Mouse (Mus musculus) neural tube, embryonic 10.5 days (tissue): ENCODE measurements around the gene Plcd3.

Source experiments
- DNase-seq: peaks from one replicate; pipeline ENCODE4 v3.0.0-alpha.2; 2017; ENCODE audit warnings: low spot score; ENCODE audit errors: extremely low spot score

The Plcd3 gene

GRCm38 (mm10) chr11:103117591-103118009 is 16.1 kb upstream of the Plcd3 start:
- DNase-seq, result peak; percentile 70

- peak; percentile 76 for DNase-seq
These were observed 15.6 kb upstream of the Plcd3 start for GRCm38 (mm10) chr11:103116959-103117590.

- DNase-seq, result peak; percentile 100
These were observed 14.8 kb upstream of the Plcd3 start, which contains the start of gene Hexim1 for GRCm38 (mm10) chr11:103116008-103116818. Gene Hexim1, plus strand, starts transcription at chr11:103116231.

GRCm38 (mm10) chr11:103115163-103116007 is 13.9 kb upstream of the Plcd3 start:
- DNase-seq, result peak; percentile 86

GRCm38 (mm10) chr11:103114270-103114943 is 12.9 kb upstream of the Plcd3 start:
- no peak for DNase-seq

- DNase-seq, result no peak
These were observed 12.3 kb upstream of the Plcd3 start for GRCm38 (mm10) chr11:103113771-103114170.

- DNase-seq, result no peak
These were observed 11.5 kb upstream of the Plcd3 start for GRCm38 (mm10) chr11:103113005-103113404.

- DNase-seq, result no peak
These were observed 11.1 kb upstream of the Plcd3 start for GRCm38 (mm10) chr11:103112552-103112912.

- DNase-seq, result no peak
These were observed 10.6 kb upstream of the Plcd3 start for GRCm38 (mm10) chr11:103111881-103112551.

GRCm38 (mm10) chr11:103111301-103111700 is 9.8 kb upstream of the Plcd3 start:
- no peak for DNase-seq

GRCm38 (mm10) chr11:103106386-103106785 is 4.9 kb upstream of the Plcd3 start:
- no peak for DNase-seq

- DNase-seq, result no peak
These were observed 4.4 kb upstream of the Plcd3 start for GRCm38 (mm10) chr11:103105810-103106209.

- no peak for DNase-seq
These were observed 3.8 kb upstream of the Plcd3 start for GRCm38 (mm10) chr11:103105180-103105725.

- DNase-seq, result no peak
These were observed 3.0 kb upstream of the Plcd3 start for GRCm38 (mm10) chr11:103104469-103104868.

GRCm38 (mm10) chr11:103103621-103104020 is 2.2 kb upstream of the Plcd3 start:
- no peak for DNase-seq

- peak; percentile 99 for DNase-seq
These were observed 1.4 kb upstream of the Plcd3 start for GRCm38 (mm10) chr11:103102725-103103349.

- no peak for DNase-seq
These were observed 526 bp upstream of the Plcd3 start for GRCm38 (mm10) chr11:103101866-103102501.

GRCm38 (mm10) chr11:103100361-103100760 is 1.1 kb downstream of the Plcd3 start:
- DNase-seq, result no peak

- DNase-seq, result no peak
These were observed 2.0 kb downstream of the Plcd3 start for GRCm38 (mm10) chr11:103099352-103099940.
